Mouse (Mus musculus) ES-Bruce4 (cell line): ENCODE data around the gene Rora.

Source experiments
- CTCF ChIP-seq: IDR thresholded peaks from one replicate; pipeline ENCODE4 v1.8.1; 2011; ENCODE audit warnings: low read depth, low read length
- POLR2A ChIP-seq: IDR thresholded peaks from one replicate; pipeline ENCODE4 v1.8.1; 2011; ENCODE audit warnings: low read length; ENCODE audit not compliant: insufficient read depth

- TF ChIP-seq POLR2A (no peak), CTCF (no peak)
These were observed 71.2 kb downstream of the Rora start for GRCm38 (mm10) chr9:68724636-68725285.
